Mouse (Mus musculus): ENCODE measurements around the gene Gjb3. TPM values are rescaled to one million over a fixed set of nuclear protein-coding genes. Genes with fewer than 3 reads are reported as not detected.

The Gjb3 gene
- total and polyA plus RNA-seq, 2 experiments, result not detected

DNA sequence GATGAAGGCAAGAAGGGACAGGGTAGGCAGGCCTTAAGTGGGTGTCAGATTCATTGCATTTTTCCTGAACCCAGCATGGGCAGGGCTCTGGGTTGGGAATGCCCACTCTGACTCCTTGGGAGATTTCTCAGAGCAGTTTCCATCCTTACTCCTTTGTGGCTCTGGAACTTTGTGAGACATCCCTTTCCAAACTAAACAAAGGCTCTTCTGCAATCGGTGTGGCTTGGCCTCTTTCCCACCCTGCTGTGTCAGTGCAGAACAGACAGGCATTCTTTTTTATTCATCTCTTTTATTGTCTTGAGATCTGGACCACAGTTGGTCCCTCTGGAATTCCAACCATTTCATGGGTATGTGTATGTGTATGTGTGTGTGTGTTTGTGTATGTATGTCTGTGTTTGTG is 21.9 kb upstream of the Gjb3 start:
- Histone ChIP-seq H3K4me1 (ENCODE audit: control insufficient read depth, insufficient read depth, low read length) (no peaks in the 10 kb centered on the region), H3K9ac (ENCODE audit: low read depth, low read length) (no peak overlapping the region), H3K27me3 (ENCODE audit: control insufficient read depth, insufficient read depth, low read length) (no peaks in the 10 kb centered on the region), H3K4me3 (ENCODE audit: insufficient read depth, low read depth, low read length) (no peak overlapping the region), H3K27ac (replicated peaks; ENCODE audit: insufficient read depth, low read depth, low read length) (no peak overlapping the region), H3K36me3 (ENCODE audit: control insufficient read depth, insufficient read depth, low read length) (no peaks in the 10 kb centered on the region), H3K79me2 (ENCODE audit: control insufficient read depth, insufficient read depth, low read length) (no peaks in the 10 kb centered on the region)
- TF ChIP-seq CTCF (IDR thresholded peaks at IDR 0.05; ENCODE audit: low read depth, low read length) (no peak), POLR2A (IDR thresholded peaks at IDR 0.05; ENCODE audit: extremely low read depth, insufficient read depth, low read length) (no peak)
- 12% methylated on average over 1 of the region's 1 CpGs for WGBS
- DNase-seq (ENCODE audit: extremely low read depth, low read depth, low spot score), result no peak

DNA sequence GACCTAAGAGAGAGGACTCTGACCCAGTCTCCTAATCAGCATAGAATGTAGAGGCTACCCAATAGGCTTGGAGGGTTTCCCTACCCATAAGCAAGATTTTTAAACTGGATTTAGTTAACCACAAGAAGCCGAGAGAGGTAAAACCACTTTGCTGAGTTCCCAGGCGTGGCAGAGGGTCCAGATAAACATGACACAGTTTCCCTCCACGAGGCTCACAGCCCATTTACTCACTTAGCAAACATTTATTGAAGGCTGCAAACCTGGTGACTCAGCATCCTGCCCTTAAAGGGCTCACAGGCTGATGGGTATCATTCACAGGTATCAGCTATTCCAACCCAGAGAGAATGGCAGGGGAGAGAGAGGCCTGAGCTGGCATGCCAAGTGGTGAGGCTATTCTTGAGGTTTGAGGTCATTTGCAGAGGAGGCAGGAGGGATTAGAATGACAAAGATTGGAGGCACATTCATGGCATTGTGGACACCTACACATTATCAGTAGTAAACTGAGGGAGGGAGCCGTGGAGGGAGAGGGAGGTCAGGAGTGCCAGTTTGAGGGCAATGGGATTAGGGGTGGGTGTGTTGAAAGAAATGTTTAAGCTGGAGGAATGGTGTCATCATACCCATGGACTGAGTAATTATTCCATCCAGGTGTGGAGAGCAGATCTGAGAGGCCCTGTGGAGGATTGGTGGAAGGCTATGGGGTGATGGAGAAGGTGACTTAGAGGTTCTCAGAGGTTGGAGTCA is 19.1 kb upstream of the Gjb3 start:
- no peak for DNase-seq (ENCODE audit: extremely low read depth, low read depth, low spot score)
- H3K36me3 ChIP-seq (ENCODE audit: control insufficient read depth, insufficient read depth, low read length), result no peaks in the 10 kb centered on the region
- TF ChIP-seq POLR2A (IDR thresholded peaks at IDR 0.05; ENCODE audit: extremely low read depth, insufficient read depth, low read length) (no peak), CTCF (IDR thresholded peaks at IDR 0.05; ENCODE audit: low read depth, low read length) (no peak)
- no peaks in the 10 kb centered on the region for H3K79me2 ChIP-seq (ENCODE audit: control insufficient read depth, insufficient read depth, low read length)
- 38% methylated on average over 4 of the region's 4 CpGs for WGBS
- no peak overlapping the region for H3K4me3 ChIP-seq (ENCODE audit: insufficient read depth, low read depth, low read length)
- H3K9ac ChIP-seq (ENCODE audit: low read depth, low read length), result no peak overlapping the region
- no peak overlapping the region for H3K27ac ChIP-seq (replicated peaks; ENCODE audit: insufficient read depth, low read depth, low read length)
- no peaks in the 10 kb centered on the region for H3K27me3 ChIP-seq (ENCODE audit: control insufficient read depth, insufficient read depth, low read length)
- no peaks in the 10 kb centered on the region for H3K4me1 ChIP-seq (ENCODE audit: control insufficient read depth, insufficient read depth, low read length)

DNA sequence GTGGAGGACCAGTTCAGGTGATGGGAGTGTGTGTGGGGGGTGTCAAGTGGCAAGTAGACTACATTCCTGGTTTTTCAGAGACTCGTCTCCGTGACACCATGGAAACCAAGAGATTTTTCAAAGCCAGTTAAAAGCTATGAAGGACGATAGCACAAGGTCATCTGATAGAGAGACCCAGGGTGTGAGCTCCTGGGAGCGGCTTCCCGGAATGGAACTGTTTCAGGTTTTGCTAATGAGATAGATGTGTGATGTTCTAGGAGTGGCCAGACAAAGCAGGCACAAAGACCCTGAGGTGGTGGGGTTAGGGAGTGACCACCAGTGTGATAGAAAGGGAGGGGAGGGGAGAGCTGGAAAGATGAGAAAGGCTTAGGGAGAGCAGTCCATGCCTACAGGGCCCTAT is 14.4 kb upstream of the Gjb3 start:
- H3K27me3 ChIP-seq (ENCODE audit: control insufficient read depth, insufficient read depth, low read length), result no peaks in the 10 kb centered on the region
- no peak for TF ChIP-seq POLR2A (IDR thresholded peaks at IDR 0.05; ENCODE audit: extremely low read depth, insufficient read depth, low read length)
- TF ChIP-seq CTCF (IDR thresholded peaks at IDR 0.05; ENCODE audit: low read depth, low read length), result no peak

DNA sequence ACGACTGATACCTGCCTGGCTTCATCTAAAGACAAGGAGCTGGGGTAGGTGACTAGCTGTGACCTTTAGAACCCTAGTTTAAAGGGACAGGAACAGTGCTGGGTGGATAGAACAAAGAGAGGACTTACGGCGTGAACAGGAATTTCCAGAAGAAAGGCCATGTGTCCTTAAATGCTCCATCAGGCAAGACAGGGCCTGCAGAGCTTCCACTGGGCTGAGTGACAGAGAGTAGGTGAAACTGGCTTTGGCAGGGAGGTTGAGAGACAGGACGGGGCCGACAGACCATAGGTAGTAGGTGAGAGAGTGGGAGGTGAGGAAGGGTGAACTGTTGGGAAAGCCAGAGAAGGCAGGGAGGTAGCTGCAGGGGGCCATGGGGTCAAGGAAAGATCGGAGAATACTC is 10.7 kb upstream of the Gjb3 start:
- Histone ChIP-seq H3K27me3 (ENCODE audit: control insufficient read depth, insufficient read depth, low read length) (no peaks in the 10 kb centered on the region), H3K36me3 (ENCODE audit: control insufficient read depth, insufficient read depth, low read length) (no peaks in the 10 kb centered on the region), H3K4me1 (ENCODE audit: control insufficient read depth, insufficient read depth, low read length) (no peaks in the 10 kb centered on the region), H3K79me2 (ENCODE audit: control insufficient read depth, insufficient read depth, low read length) (no peaks in the 10 kb centered on the region), H3K4me3 (ENCODE audit: insufficient read depth, low read depth, low read length) (no peak overlapping the region), H3K9ac (ENCODE audit: low read depth, low read length) (no peak overlapping the region), H3K27ac (replicated peaks; ENCODE audit: insufficient read depth, low read depth, low read length) (no peak overlapping the region)
- no peak for TF ChIP-seq POLR2A (IDR thresholded peaks at IDR 0.05; ENCODE audit: extremely low read depth, insufficient read depth, low read length)
- WGBS, result 53% methylated on average over 6 of the region's 6 CpGs
- DNase-seq (ENCODE audit: extremely low read depth, low read depth, low spot score), result no peak

More for the DNA sequence above, 14.4 kb upstream of the Gjb3 start:
- H3K4me3 ChIP-seq (ENCODE audit: insufficient read depth, low read depth, low read length), result no peak overlapping the region
- H3K79me2 ChIP-seq (ENCODE audit: control insufficient read depth, insufficient read depth, low read length), result no peaks in the 10 kb centered on the region
- no peak for DNase-seq (ENCODE audit: extremely low read depth, low read depth, low spot score)
- no peak overlapping the region for H3K9ac ChIP-seq (ENCODE audit: low read depth, low read length)
- no peak overlapping the region for H3K27ac ChIP-seq (replicated peaks; ENCODE audit: insufficient read depth, low read depth, low read length)
- no peaks in the 10 kb centered on the region for H3K4me1 ChIP-seq (ENCODE audit: control insufficient read depth, insufficient read depth, low read length)
- H3K36me3 ChIP-seq (ENCODE audit: control insufficient read depth, insufficient read depth, low read length), result no peaks in the 10 kb centered on the region
- 78% methylated on average over 5 of the region's 5 CpGs for WGBS

DNA sequence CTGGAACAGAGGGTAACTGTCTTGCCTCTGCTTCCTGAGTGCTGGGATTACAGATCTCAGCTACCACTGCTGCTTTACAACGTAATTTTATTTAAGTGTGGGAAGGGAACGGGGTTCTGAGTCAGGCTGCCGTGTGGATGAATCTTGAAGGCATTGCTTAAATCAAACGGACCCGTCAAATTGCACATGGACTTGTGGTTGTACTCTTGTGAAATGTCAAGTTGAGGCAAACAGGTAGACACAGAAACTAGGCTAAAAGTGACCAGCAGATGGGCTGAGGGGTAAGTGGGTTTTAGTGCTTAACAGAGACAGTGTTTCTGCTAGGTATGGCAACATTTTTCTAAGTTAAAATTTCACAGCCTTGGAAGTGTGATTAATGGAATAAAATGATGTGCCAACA is 7.0 kb upstream of the Gjb3 start:
- Histone ChIP-seq H3K27ac (replicated peaks; ENCODE audit: insufficient read depth, low read depth, low read length) (no peak overlapping the region), H3K9ac (ENCODE audit: low read depth, low read length) (no peak overlapping the region), H3K79me2 (ENCODE audit: control insufficient read depth, insufficient read depth, low read length) (no peaks in the 10 kb centered on the region), H3K27me3 (ENCODE audit: control insufficient read depth, insufficient read depth, low read length) (no peaks in the 10 kb centered on the region), H3K4me1 (ENCODE audit: control insufficient read depth, insufficient read depth, low read length) (no peaks in the 10 kb centered on the region), H3K4me3 (ENCODE audit: insufficient read depth, low read depth, low read length) (no peak overlapping the region), H3K36me3 (ENCODE audit: control insufficient read depth, insufficient read depth, low read length) (no peaks in the 10 kb centered on the region)
- 72% methylated on average over 5 of the region's 5 CpGs for WGBS
- DNase-seq (ENCODE audit: extremely low read depth, low read depth, low spot score), result no peak
- TF ChIP-seq CTCF (IDR thresholded peaks at IDR 0.05; ENCODE audit: low read depth, low read length), result no peak
- no peak for TF ChIP-seq POLR2A (IDR thresholded peaks at IDR 0.05; ENCODE audit: extremely low read depth, insufficient read depth, low read length)

DNA sequence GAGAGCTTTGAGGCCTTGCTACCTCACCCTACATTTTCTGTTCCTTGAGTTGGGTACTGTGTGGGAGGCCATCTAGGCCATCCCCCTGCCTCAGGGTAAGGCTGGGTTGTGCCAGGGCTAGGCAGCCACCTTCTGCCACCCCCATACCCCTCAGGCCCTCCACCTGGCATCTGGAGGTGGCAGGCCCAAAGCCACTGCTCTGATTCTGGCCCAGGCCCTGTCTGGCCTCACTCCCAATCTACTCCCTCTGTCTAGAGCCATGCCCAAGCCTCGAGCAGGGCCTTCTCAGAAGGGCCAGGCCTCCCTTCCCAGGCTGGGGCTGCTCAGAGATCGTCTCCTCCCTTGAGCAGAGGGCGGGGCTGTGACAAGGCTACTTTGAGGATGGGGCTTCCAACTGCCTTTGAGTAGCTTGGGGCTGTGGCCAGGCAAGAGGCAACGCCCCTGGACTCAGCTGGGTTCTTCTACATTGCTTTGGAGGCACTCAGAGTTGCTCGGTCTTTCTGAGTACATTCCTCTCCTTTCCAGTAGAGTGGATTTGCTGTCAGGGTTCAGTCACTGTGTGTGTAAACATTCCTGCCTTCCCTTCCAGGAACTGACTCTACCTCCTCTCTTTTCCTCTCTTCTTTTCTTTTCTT is 4.3 kb upstream of the Gjb3 start:
- no peak for DNase-seq (ENCODE audit: extremely low read depth, low read depth, low spot score)
- H3K4me1 ChIP-seq (ENCODE audit: control insufficient read depth, insufficient read depth, low read length), result no peaks in the 10 kb centered on the region
- no peaks in the 10 kb centered on the region for H3K36me3 ChIP-seq (ENCODE audit: control insufficient read depth, insufficient read depth, low read length)
- peaks cover 2% of the 10 kb centered on the region; the same call in 1 of the 2 replicates for H3K27me3 ChIP-seq (ENCODE audit: control insufficient read depth, insufficient read depth, low read length)
- no peak for TF ChIP-seq CTCF (IDR thresholded peaks at IDR 0.05; ENCODE audit: low read depth, low read length)
- no peak for TF ChIP-seq POLR2A (IDR thresholded peaks at IDR 0.05; ENCODE audit: extremely low read depth, insufficient read depth, low read length)
- WGBS, result 74% methylated on average over 5 of the region's 5 CpGs
- H3K4me3 ChIP-seq (ENCODE audit: insufficient read depth, low read depth, low read length), result no peak overlapping the region
- H3K79me2 ChIP-seq (ENCODE audit: control insufficient read depth, insufficient read depth, low read length), result no peaks in the 10 kb centered on the region
- no peak overlapping the region for H3K27ac ChIP-seq (replicated peaks; ENCODE audit: insufficient read depth, low read depth, low read length)
- H3K9ac ChIP-seq (ENCODE audit: low read depth, low read length), result no peak overlapping the region
